Mouse (Mus musculus) heart, adult 2 months (tissue): Measurements from ENCODE around the gene Chil1. TPM values are rescaled to one million over a fixed set of nuclear protein-coding genes. Genes with fewer than 3 reads are reported as not detected.

Experiments used
- DNase-seq, 2 experiments: peaks; one replicate each; pipeline ENCODE4 v3.0.0; 2021
- H3K27ac ChIP-seq: fragments of 200-600 bp; 2 replicates; pipeline ENCODE4 v1.8.1; 2022
- H3K27me3 ChIP-seq: fragments of 200-500 bp; 2 replicates; pipeline ENCODE4 v1.6.1; 2012; ENCODE audit warnings: mild to moderate bottlenecking, low read length, inconsistent platforms, mixed read lengths; ENCODE audit not compliant: control insufficient read depth, insufficient read depth
- H3K36me3 ChIP-seq: fragments of 200-500 bp; 2 replicates; pipeline ENCODE4 v1.6.1; 2012; ENCODE audit warnings: low read length, inconsistent platforms; ENCODE audit not compliant: control insufficient read depth, insufficient read depth
- H3K4me1 ChIP-seq: fragments of 200-500 bp; 2 replicates; pipeline ENCODE4 v1.6.1; 2011; ENCODE audit warnings: low read length; ENCODE audit not compliant: control insufficient read depth, insufficient read depth
- H3K4me3 ChIP-seq: fragments of 200-600 bp; 2 replicates; pipeline ENCODE4 v1.8.1; 2022
- H3K79me2 ChIP-seq: fragments of 200-500 bp; replicated peaks from 2 replicates; pipeline ENCODE4 v1.6.1; 2012; ENCODE audit warnings: mild to moderate bottlenecking, inconsistent platforms, low read length, moderate library complexity, mixed read lengths; ENCODE audit not compliant: control insufficient read depth, insufficient read depth
- H3K9ac ChIP-seq: fragments of 200-500 bp; 2 replicates; pipeline ENCODE4 v1.6.1; 2012; ENCODE audit warnings: low read depth, mild to moderate bottlenecking, control low read depth, inconsistent platforms, low read length, mixed read lengths
- CTCF ChIP-seq: fragments of 200-600 bp; IDR thresholded peaks from 2 replicates; pipeline ENCODE4 v1.8.1; 2022; ENCODE audit warnings: antibody characterized with exemption, mild to moderate bottlenecking, moderate library complexity
- EP300 ChIP-seq: fragments of 200-500 bp; IDR thresholded peaks from 2 replicates; pipeline ENCODE4 v1.6.1; 2011; ENCODE audit warnings: low read depth, low read length, control low read depth; ENCODE audit not compliant: insufficient read depth
- POLR2A ChIP-seq: fragments of 200-500 bp; IDR thresholded peaks from 2 replicates; pipeline ENCODE4 v1.6.1; 2011; ENCODE audit warnings: mild to moderate bottlenecking, low read depth, low read length, control low read depth; ENCODE audit not compliant: insufficient read depth
- WGBS: fragments of 180-500 bp; shearing (Covaris S2); methylation state at CpG from one replicate; pipeline ENCODE4 v1.1.7; 2018; 5-methylcytosine and 5-hydroxymethylcytosine counted together
- intact Hi-C: fragments of 180-260 bp; cut with DNase I; formaldehyde crosslinking; loops from one replicate; pipeline ENCODE4 v1.15.1; 2025
- polyA plus RNA-seq: library from polyadenylated mRNA; depleted of rRNA; stranded (reverse); fragments of >200 nt; gene quantifications from 2 replicates; pipeline ENCODE4 v1.2.3, GENCODE M21; 2012
- total RNA-seq, 2 experiments: library from RNA; stranded (reverse); gene quantifications; 2 replicates each; pipeline ENCODE4 v1.2.3; 2021

The Chil1 gene
- total and polyA plus RNA-seq, 3 experiments: 0.94 to 2.7 (median 0.96) TPM

GRCm38 (mm10) chr1:134212351-134212750 lies 30.4 kb downstream of the Chil1 start:
- 74% methylated on average over 6 of the region's 6 CpGs for WGBS
- H3K36me3 ChIP-seq: no peaks in the 10 kb centered on the region
- TF ChIP-seq EP300 (no peak), POLR2A (no peak), CTCF (no peak)
- H3K27me3 ChIP-seq: no peaks in the 10 kb centered on the region
- peaks cover 4% of the 10 kb centered on the region; the same call in 1 of the 2 replicates for H3K4me1 ChIP-seq
- no peak overlapping the region for H3K4me3 ChIP-seq
- no peak for DNase-seq
- H3K27ac ChIP-seq: no peak overlapping the region
- H3K79me2 ChIP-seq: no peaks in the 10 kb centered on the region
- H3K9ac ChIP-seq: no peak overlapping the region
- intact Hi-C loops: no loop called here

GRCm38 (mm10) chr1:134213405-134213804 lies 31.4 kb downstream of the Chil1 start:
- 56% methylated on average over 7 of the region's 7 CpGs for WGBS

GRCm38 (mm10) chr1:134215059-134215458 lies 33.1 kb downstream of the Chil1 start:
- no peak overlapping the region for H3K9ac ChIP-seq
- no peak overlapping the region for H3K27ac ChIP-seq
- peaks cover 4% of the 10 kb centered on the region; the same call in 1 of the 2 replicates for H3K4me1 ChIP-seq
- TF ChIP-seq POLR2A (no peak), EP300 (no peak), CTCF (no peak)
- no peaks in the 10 kb centered on the region for H3K79me2 ChIP-seq
- H3K27me3 ChIP-seq: no peaks in the 10 kb centered on the region
- intact Hi-C loops: no loop called here
- no peak overlapping the region for H3K4me3 ChIP-seq
- no peak for DNase-seq
- 86% methylated on average over 7 of the region's 7 CpGs for WGBS
- H3K36me3 ChIP-seq: no peaks in the 10 kb centered on the region

More at GRCm38 (mm10) chr1:134213405-134213804, 31.4 kb downstream of the Chil1 start:
- no peak overlapping the region for H3K4me3 ChIP-seq
- no peak overlapping the region for H3K27ac ChIP-seq
- no peaks in the 10 kb centered on the region for H3K79me2 ChIP-seq
- no peaks in the 10 kb centered on the region for H3K27me3 ChIP-seq
- intact Hi-C loops: no loop called here
- TF ChIP-seq CTCF: no peak
- TF ChIP-seq POLR2A: no peak
- TF ChIP-seq EP300: no peak
- H3K9ac ChIP-seq: no peak overlapping the region
- H3K4me1 ChIP-seq: peaks cover 4% of the 10 kb centered on the region; the same call in 1 of the 2 replicates
- H3K36me3 ChIP-seq: no peaks in the 10 kb centered on the region
- no peak for DNase-seq

- H3K36me3 ChIP-seq: no peaks in the 10 kb centered on the region
- H3K27me3 ChIP-seq: no peaks in the 10 kb centered on the region
- no peak overlapping the region for H3K27ac ChIP-seq
- peaks cover 4% of the 10 kb centered on the region; the same call in 1 of the 2 replicates for H3K4me1 ChIP-seq
- TF ChIP-seq POLR2A (no peak), CTCF (no peak)
- no peak for DNase-seq
- no peak overlapping the region for H3K9ac ChIP-seq
- no peak overlapping the region for H3K4me3 ChIP-seq
- WGBS: 55% methylated on average over 11 of the region's 11 CpGs
- H3K79me2 ChIP-seq: no peaks in the 10 kb centered on the region
- intact Hi-C loops: no loop called here
Observed at GRCm38 (mm10) chr1:134215751-134216628, 34.0 kb downstream of the Chil1 start.

GRCm38 (mm10) chr1:134216629-134216971 lies 34.6 kb downstream of the Chil1 start:
- Histone ChIP-seq H3K4me1 (peaks cover 3% of the 10 kb centered on the region; the same call in 1 of the 2 replicates), H3K79me2 (no peaks in the 10 kb centered on the region), H3K9ac (no peak overlapping the region), H3K27me3 (no peaks in the 10 kb centered on the region), H3K27ac (no peak overlapping the region), H3K4me3 (no peak overlapping the region), H3K36me3 (no peaks in the 10 kb centered on the region)
- 80% methylated on average over 2 of the region's 2 CpGs for WGBS
- TF ChIP-seq CTCF (peak; percentile 41), EP300 (no peak)
- intact Hi-C loops: no loop called here
- no peak for DNase-seq

GRCm38 (mm10) chr1:134217028-134217481 lies 35.1 kb downstream of the Chil1 start:
- Histone ChIP-seq H3K9ac (no peak overlapping the region), H3K27ac (no peak overlapping the region), H3K36me3 (no peaks in the 10 kb centered on the region), H3K4me3 (no peak overlapping the region), H3K79me2 (no peaks in the 10 kb centered on the region), H3K4me1 (peaks cover 4% of the 10 kb centered on the region; the same call in 1 of the 2 replicates), H3K27me3 (no peaks in the 10 kb centered on the region)
- TF ChIP-seq CTCF (no peak), POLR2A (no peak), EP300 (no peak)
- 45% methylated on average over 12 of the region's 12 CpGs for WGBS
- intact Hi-C loops: no loop called here
- DNase-seq: no peak
